ENCODE assay signal across 13 mouse cellular contexts in genomic region chr3:95664940-95665352, GRCm38 (mm10). TPM values are rescaled to one million over a fixed set of nuclear protein-coding genes. Genes with fewer than 3 reads are reported as not detected.
A peak's percentile ranks its signal among the peaks of the same experiment; 100 is the strongest.
DNase-seq lines count a peak whose midpoint lies in the region; ATAC-seq and TF ChIP-seq lines count a peak whose summit lies in the region.
"Had no signal": no experiment of that assay in that cellular context is flagged by ENCODE, and none has a peak within 500 bp of the region (broad histone marks: within the 10 kb centered on the region; RNA-seq: fewer than 3 reads in every experiment).

No protein-coding gene starts in this region.

- H3K27me3 ChIP-seq in kidney, embryonic 16.5 days (ENCODE audit: insufficient read depth, low read length), result no peaks in the 10 kb centered on the region
- no peaks in the 10 kb centered on the region for H3K27me3 ChIP-seq in ES-Bruce4 (ENCODE audit: control insufficient read depth, insufficient read depth, low read length, poor library complexity, severe bottlenecking)
- no peaks in the 10 kb centered on the region for H3K27me3 ChIP-seq in liver, postnatal 0 days (ENCODE audit: insufficient read depth, low read length)
- H3K27me3 ChIP-seq: embryonic facial prominence, embryonic 13.5 days; limb, embryonic 13.5 days had no signal

- peak overlapping the region; percentile 3; the same call in 1 of the 2 replicates for H3K27ac ChIP-seq in kidney, embryonic 16.5 days (ENCODE audit: low read length)
- peak overlapping the region; percentile 98 for H3K27ac ChIP-seq in ES-Bruce4 (ENCODE audit: insufficient read depth, low read length)
- peak overlapping the region; percentile 91 for H3K27ac ChIP-seq in liver, postnatal 0 days (ENCODE audit: low read depth)
- H3K27ac ChIP-seq: embryonic facial prominence, embryonic 13.5 days; limb, embryonic 13.5 days had no signal

- no peak for ATAC-seq in kidney, embryonic 16.5 days (ENCODE audit: low FRiP score, low TSS enrichment)
- peak; percentile 56 for ATAC-seq in erythroid progenitor cell, adult 5-6 weeks (replicated peaks; ENCODE audit: low FRiP score, poor library complexity, severe bottlenecking)
- no peak for ATAC-seq in liver, postnatal 0 days

- DNase-seq in kidney, adult 11 months, result no peak
- no peak for DNase-seq in liver, postnatal 0 days
- DNase-seq in cerebellum, postnatal 25 days, result no peak
- DNase-seq in cerebellum, adult 9-11 months, result no peak
- no peak for DNase-seq in cerebellum, postnatal 36 days
- DNase-seq: gastrocnemius, postnatal 36 days; kidney, postnatal 10 days; thymus, postnatal 4 days had no signal

- H3K4me2 ChIP-seq in kidney, embryonic 16.5 days (replicated peaks; ENCODE audit: low read depth, low read length), result no peak overlapping the region
- peak overlapping the region; percentile 29 for H3K4me2 ChIP-seq in liver, postnatal 0 days (ENCODE audit: low read depth, low read length)
- H3K4me2 ChIP-seq: embryonic facial prominence, embryonic 13.5 days; limb, embryonic 13.5 days had no signal

- no peak for TF ChIP-seq POLR2A in ES-Bruce4 (IDR thresholded peaks at IDR 0.05; ENCODE audit: insufficient read depth, low read length)

- H3K36me3 ChIP-seq in kidney, embryonic 16.5 days (ENCODE audit: insufficient read depth, low read length), result peaks cover 43% of the 10 kb centered on the region
- H3K36me3 ChIP-seq in ES-Bruce4 (ENCODE audit: control insufficient read depth, insufficient read depth, low read length, poor library complexity, severe bottlenecking), result peaks cover 47% of the 10 kb centered on the region
- H3K36me3 ChIP-seq in liver, postnatal 0 days (replicated peaks; ENCODE audit: insufficient read depth, low read length), result peaks cover 42% of the 10 kb centered on the region

- TF ChIP-seq EP300 in ES-Bruce4 (IDR thresholded peaks at IDR 0.05; ENCODE audit: insufficient read depth, low read depth, low read length), result no peak
- TF ChIP-seq EP300 in liver, postnatal 0 days (IDR thresholded peaks at IDR 0.05; ENCODE audit: low read depth), result no peak

- peaks cover 81% of the 10 kb centered on the region for H3K4me1 ChIP-seq in kidney, embryonic 16.5 days (ENCODE audit: insufficient read depth, low read length)
- peaks cover 8% of the 10 kb centered on the region for H3K4me1 ChIP-seq in ES-Bruce4 (ENCODE audit: control insufficient read depth, insufficient read depth, low read length)
- H3K4me1 ChIP-seq in liver, postnatal 0 days (ENCODE audit: insufficient read depth), result peaks cover 78% of the 10 kb centered on the region

- TF ChIP-seq CTCF in ES-Bruce4 (IDR thresholded peaks at IDR 0.05; ENCODE audit: low read depth, low read length), result no peak
- TF ChIP-seq CTCF in liver, postnatal 0 days (IDR thresholded peaks at IDR 0.05; ENCODE audit: low read depth), result no peak

- 85% methylated on average over 4 of the region's 4 CpGs for WGBS in kidney, embryonic 16.5 days
- 76% methylated on average over 4 of the region's 4 CpGs for WGBS in liver, postnatal 0 days (ENCODE audit: insufficient replicate concordance)

- H3K9ac ChIP-seq in kidney, embryonic 16.5 days (replicated peaks; ENCODE audit: low read length), result no peak overlapping the region
- peak overlapping the region; percentile 77 for H3K9ac ChIP-seq in ES-Bruce4 (ENCODE audit: low read depth, poor library complexity, severe bottlenecking)
- peak overlapping the region; percentile 22; the same call in 1 of the 2 replicates for H3K9ac ChIP-seq in liver, postnatal 0 days (replicated peaks)
- H3K9ac ChIP-seq: embryonic facial prominence, embryonic 13.5 days; limb, embryonic 13.5 days had no signal

- no peaks in the 10 kb centered on the region for H3K9me3 ChIP-seq in kidney, embryonic 16.5 days (ENCODE audit: low read length)
- H3K9me3 ChIP-seq in ES-Bruce4 (replicated peaks; ENCODE audit: control insufficient read depth, insufficient read depth, low read length, poor library complexity, severe bottlenecking), result no peaks in the 10 kb centered on the region
- H3K9me3 ChIP-seq in liver, postnatal 0 days (ENCODE audit: low read length), result no peaks in the 10 kb centered on the region
- H3K9me3 ChIP-seq: embryonic facial prominence, embryonic 13.5 days; limb, embryonic 13.5 days had no signal

- no peak overlapping the region for H3K4me3 ChIP-seq in kidney, embryonic 16.5 days (ENCODE audit: low read length)
- H3K4me3 ChIP-seq in ES-Bruce4 (ENCODE audit: low read depth, low read length), result peak overlapping the region; percentile 10; the same call in 1 of the 2 replicates
- no peak overlapping the region for H3K4me3 ChIP-seq in liver, postnatal 0 days (ENCODE audit: low read depth, low read length)
- H3K4me3 ChIP-seq: embryonic facial prominence, embryonic 13.5 days; limb, embryonic 13.5 days had no signal

RNA-seq across cellular contexts. Expression of gene Mcl1, which starts 6.4 kb away (rescaled TPM):
- polyA plus RNA-seq in kidney, embryonic 16.5 days (2015; fragmentation: Nextera tagmentation; extraction: Ambion mirVana), result 23.7 and 38.1 TPM in 2 replicates
- 247 and 264 TPM in 2 replicates for polyA plus RNA-seq in ES-Bruce4 (2011; ENCODE audit: insufficient read depth, insufficient read length, low read depth, missing spikeins)
- 161 and 212 TPM in 2 replicates for total RNA-seq in erythroid progenitor cell, adult 5-6 weeks (2015; ENCODE audit: low replicate concordance)
- total RNA-seq in erythroid progenitor cell, adult 5-6 weeks (2017; ENCODE audit: low replicate concordance), result 104 and 138 TPM in 2 replicates
- polyA plus RNA-seq in liver, postnatal 0 days (2015; fragmentation: Nextera tagmentation; extraction: Ambion mirVana), result 36.2 and 38.2 TPM in 2 replicates

RNA-seq across cellular contexts. Expression of gene Adamtsl4, which starts 22.8 kb away (rescaled TPM):
- 3.8 and 3.9 TPM in 2 replicates for polyA plus RNA-seq in kidney, embryonic 16.5 days (2015; fragmentation: Nextera tagmentation; extraction: Ambion mirVana)
- 6.9 and 10.1 TPM in 2 replicates for polyA plus RNA-seq in ES-Bruce4 (2011; ENCODE audit: insufficient read depth, insufficient read length, low read depth, missing spikeins)
- total RNA-seq in erythroid progenitor cell, adult 5-6 weeks (2015; ENCODE audit: low replicate concordance), result 0.84 TPM in 1 of 2 replicates, not detected in the other
- total RNA-seq in erythroid progenitor cell, adult 5-6 weeks (2017; ENCODE audit: low replicate concordance), result 0.39 and 1.2 TPM in 2 replicates
- polyA plus RNA-seq in liver, postnatal 0 days (2015; fragmentation: Nextera tagmentation; extraction: Ambion mirVana), result 2.5 and 2.6 TPM in 2 replicates

RNA-seq across cellular contexts. Expression of gene Ensa, which starts 40.2 kb away (rescaled TPM):
- 76.4 and 78.6 TPM in 2 replicates for polyA plus RNA-seq in kidney, embryonic 16.5 days (2015; fragmentation: Nextera tagmentation; extraction: Ambion mirVana)
- 67.4 and 68.5 TPM in 2 replicates for polyA plus RNA-seq in ES-Bruce4 (2011; ENCODE audit: insufficient read depth, insufficient read length, low read depth, missing spikeins)
- 65.4 and 75.3 TPM in 2 replicates for total RNA-seq in erythroid progenitor cell, adult 5-6 weeks (2015; ENCODE audit: low replicate concordance)
- total RNA-seq in erythroid progenitor cell, adult 5-6 weeks (2017; ENCODE audit: low replicate concordance), result 117 and 119 TPM in 2 replicates
- polyA plus RNA-seq in liver, postnatal 0 days (2015; fragmentation: Nextera tagmentation; extraction: Ambion mirVana), result 20.1 and 23.9 TPM in 2 replicates

Comparison
In these comparisons a context has a peak if more than half of its experiments do, and no peak if none do; other contexts are left out.
1. H3K27ac ChIP-seq: peak in every context shown above with its lines; median percentile 98 in ES-Bruce4; 91 in liver, postnatal 0 days; 3 in kidney, embryonic 16.5 days.